Mouse (Mus musculus) hindbrain, embryonic 10.5 days (tissue): ENCODE data around the gene Zfp426. TPM values are rescaled to one million over a fixed set of nuclear protein-coding genes. Genes with fewer than 3 reads are reported as not detected.

ENCODE experiments used
- DNase-seq: peaks from one replicate; pipeline ENCODE4 v3.0.0-alpha.2; 2017; ENCODE audit warnings: low spot score
- H3K27ac ChIP-seq: fragments of 300-500 bp; sonication (generic); 2 replicates; pipeline ENCODE4 v1.5.1; 2016; ENCODE audit warnings: mild to moderate bottlenecking, moderate library complexity
- H3K27me3 ChIP-seq: fragments of 300-500 bp; sonication (generic); 2 replicates; pipeline ENCODE4 v1.6.1; 2016; ENCODE audit warnings: mild to moderate bottlenecking; ENCODE audit not compliant: poor library complexity, insufficient read depth, severe bottlenecking
- H3K36me3 ChIP-seq: fragments of 300-500 bp; sonication (generic); 2 replicates; pipeline ENCODE4 v1.6.1; 2016; ENCODE audit warnings: mild to moderate bottlenecking, moderate library complexity
- H3K4me1 ChIP-seq: fragments of 300-500 bp; sonication (generic); replicated peaks from 2 replicates; pipeline ENCODE4 v1.6.1; 2016; ENCODE audit warnings: mild to moderate bottlenecking
- H3K4me3 ChIP-seq: fragments of 300-500 bp; sonication (generic); 2 replicates; pipeline ENCODE4 v1.5.1; 2016; ENCODE audit warnings: mild to moderate bottlenecking, moderate library complexity
- H3K9me3 ChIP-seq: fragments of 300-500 bp; sonication (generic); 2 replicates; pipeline ENCODE4 v1.6.1; 2016; ENCODE audit warnings: mild to moderate bottlenecking, moderate library complexity
- WGBS: fragments of 180-500 bp; shearing (Covaris S2); methylation state at CpG from one replicate; pipeline ENCODE4 v1.1.7; 2016; 5-methylcytosine and 5-hydroxymethylcytosine counted together
- polyA plus RNA-seq: library from polyadenylated mRNA; unstranded; fragments of >200 nt; fragmentation: Nextera tagmentation; extraction: Ambion mirVana; gene quantifications from 2 replicates; pipeline ENCODE4 v1.2.1, GENCODE M21; 2016

Zfp426 gene
- polyA plus RNA-seq, 1 experiment from 2014 or later, result 24.0 TPM

DNA sequence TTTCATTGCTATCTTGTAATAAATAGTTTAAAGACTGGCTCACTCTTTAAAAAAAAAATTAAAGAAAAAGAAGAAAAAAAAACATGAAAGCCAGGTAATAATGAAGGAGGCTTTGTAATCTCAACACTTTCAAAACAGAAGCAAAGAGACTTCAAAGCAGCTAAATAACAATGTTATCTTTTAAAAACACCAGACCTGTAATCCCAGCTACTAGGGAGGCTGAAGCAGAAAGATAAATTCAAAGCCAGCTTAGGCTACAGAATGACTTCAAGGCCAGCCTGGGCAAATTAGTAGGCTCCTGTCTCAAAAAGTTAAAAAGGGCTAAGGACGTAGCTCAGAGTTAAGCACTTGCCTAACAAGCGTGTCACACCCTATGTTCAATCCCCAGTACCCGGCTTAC, 17.1 kb upstream of the Zfp426 start:
- Histone ChIP-seq H3K36me3 (peaks cover 96% of the 10 kb centered on the region), H3K9me3 (no peaks in the 10 kb centered on the region)
- no peak for DNase-seq

DNA sequence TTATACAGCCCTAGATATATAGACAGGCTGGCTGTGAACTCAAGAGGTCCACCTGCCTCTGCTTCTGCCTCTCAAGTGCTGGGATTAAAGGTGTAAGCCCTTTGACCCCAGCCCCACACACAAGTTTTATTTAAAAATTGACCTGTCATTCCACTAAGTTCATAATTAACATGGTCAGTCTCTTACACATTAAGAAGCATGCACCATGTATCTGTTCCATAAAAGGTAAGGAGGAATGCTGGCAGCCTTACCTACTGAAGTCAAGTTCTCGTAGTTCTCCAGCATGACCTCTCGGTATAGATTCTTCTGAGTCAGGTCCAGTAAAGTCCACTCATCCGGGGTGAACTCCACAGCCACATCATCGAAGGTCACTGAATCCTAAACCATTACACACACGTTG, 12.3 kb upstream of the Zfp426 start:
- no peak overlapping the region for H3K27ac ChIP-seq
- no peaks in the 10 kb centered on the region for H3K9me3 ChIP-seq
- no peak for DNase-seq
- H3K36me3 ChIP-seq, result peaks cover 96% of the 10 kb centered on the region
- H3K27me3 ChIP-seq, result no peaks in the 10 kb centered on the region
- WGBS, result 90% methylated on average over 5 of the region's 5 CpGs
- no peak overlapping the region for H3K4me3 ChIP-seq
- no peaks in the 10 kb centered on the region for H3K4me1 ChIP-seq

More for the DNA sequence above, 17.1 kb upstream of the Zfp426 start:
- Histone ChIP-seq H3K4me1 (peaks cover 5% of the 10 kb centered on the region; the same call in 1 of the 2 replicates), H3K27me3 (no peaks in the 10 kb centered on the region), H3K4me3 (no peak overlapping the region), H3K27ac (no peak overlapping the region)
- WGBS, result 84% methylated on average over 3 of the region's 3 CpGs

DNA sequence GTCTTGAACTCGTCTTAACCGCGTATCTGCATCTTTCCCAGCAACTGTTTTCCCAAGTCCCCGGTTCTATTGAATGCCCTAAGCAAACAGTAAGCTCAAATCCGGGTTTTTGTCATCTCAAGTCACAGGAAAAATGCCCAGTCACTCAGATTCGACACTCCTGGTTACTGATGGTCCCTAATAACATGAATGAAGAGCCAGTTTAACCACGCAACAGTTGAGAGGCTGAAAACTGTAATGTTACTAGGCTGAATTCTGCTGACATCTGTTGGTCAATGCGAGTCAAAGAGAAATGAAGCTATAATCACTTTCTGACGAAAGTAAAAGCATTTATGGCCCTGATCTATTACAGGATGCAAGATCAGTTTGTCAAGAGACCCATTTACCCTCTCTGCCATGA, 735 bp upstream of the Zfp426 start:
- Histone ChIP-seq H3K4me3 (peak overlapping the region; percentile 85), H3K36me3 (peaks cover 60% of the 10 kb centered on the region), H3K9me3 (no peaks in the 10 kb centered on the region), H3K27ac (peak overlapping the region; percentile 93), H3K27me3 (no peaks in the 10 kb centered on the region), H3K4me1 (peaks cover 27% of the 10 kb centered on the region)
- 10% methylated on average over 9 of the region's 9 CpGs for WGBS
- DNase-seq, result no peak

DNA sequence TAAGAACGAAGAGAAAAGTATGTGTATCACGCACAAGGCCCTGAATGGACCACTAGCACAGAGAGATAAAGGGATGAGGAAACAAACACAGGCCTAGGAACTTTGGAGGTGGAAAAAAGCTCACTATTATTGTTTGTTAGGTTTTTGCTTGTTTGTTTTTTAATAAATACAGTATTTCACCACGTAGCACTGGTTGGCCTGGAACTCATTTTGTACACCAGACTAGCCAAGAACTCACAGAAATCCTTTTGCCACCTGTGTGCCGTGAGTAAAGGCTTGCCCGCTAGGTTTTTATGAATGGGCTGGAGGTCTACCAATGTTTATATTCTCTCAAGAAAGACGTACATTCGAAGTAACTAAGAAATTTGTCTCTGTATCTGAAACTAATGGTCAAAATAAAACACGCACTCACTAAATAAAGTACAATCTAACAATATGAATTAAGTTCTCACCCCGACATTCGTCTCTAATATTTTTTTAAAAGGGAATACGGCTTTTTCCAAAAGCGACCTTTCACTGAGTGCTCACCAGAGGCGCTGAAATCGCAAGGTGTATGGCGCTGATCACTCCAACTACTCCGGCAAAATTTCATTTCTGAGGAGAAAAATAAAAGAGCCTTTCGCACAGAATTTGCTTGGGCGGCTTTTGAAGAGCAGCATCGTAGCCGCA, 554 bp downstream of the Zfp426 start:
- H3K27ac ChIP-seq, result peak overlapping the region; percentile 93
- H3K9me3 ChIP-seq, result no peaks in the 10 kb centered on the region
- 15% methylated on average over 20 of the region's 20 CpGs for WGBS
- peaks cover 56% of the 10 kb centered on the region for H3K36me3 ChIP-seq
- no peaks in the 10 kb centered on the region for H3K27me3 ChIP-seq
- DNase-seq, result no peak
- H3K4me1 ChIP-seq, result peaks cover 27% of the 10 kb centered on the region
- peak overlapping the region; percentile 85 for H3K4me3 ChIP-seq

DNA sequence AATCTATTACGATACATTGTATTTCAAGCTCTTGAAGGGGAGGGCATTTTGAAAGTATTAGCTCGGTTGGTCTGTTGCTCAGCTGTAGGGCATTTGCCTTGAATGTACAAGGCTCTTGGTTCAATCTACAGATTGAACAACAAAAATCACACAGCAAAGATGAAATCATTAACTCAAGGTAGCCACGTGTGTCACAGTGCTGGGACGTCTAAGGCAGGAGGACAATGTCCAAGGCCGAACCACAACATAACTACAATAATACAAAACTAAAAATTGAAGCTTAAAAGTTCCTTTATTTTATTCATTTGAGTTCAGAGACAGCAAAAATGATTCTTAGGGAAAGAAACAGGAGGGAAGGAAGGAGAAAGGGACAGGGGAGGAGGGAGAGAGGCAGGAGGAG, 3.0 kb downstream of the Zfp426 start:
- H3K4me3 ChIP-seq, result peak overlapping the region; percentile 16; the same call in 1 of the 2 replicates
- no peak overlapping the region for H3K27ac ChIP-seq
- WGBS, result 94% methylated on average over 5 of the region's 5 CpGs
- H3K36me3 ChIP-seq, result peaks cover 56% of the 10 kb centered on the region
- no peaks in the 10 kb centered on the region for H3K27me3 ChIP-seq
- no peak for DNase-seq
- no peaks in the 10 kb centered on the region for H3K9me3 ChIP-seq
- peaks cover 27% of the 10 kb centered on the region for H3K4me1 ChIP-seq

DNA sequence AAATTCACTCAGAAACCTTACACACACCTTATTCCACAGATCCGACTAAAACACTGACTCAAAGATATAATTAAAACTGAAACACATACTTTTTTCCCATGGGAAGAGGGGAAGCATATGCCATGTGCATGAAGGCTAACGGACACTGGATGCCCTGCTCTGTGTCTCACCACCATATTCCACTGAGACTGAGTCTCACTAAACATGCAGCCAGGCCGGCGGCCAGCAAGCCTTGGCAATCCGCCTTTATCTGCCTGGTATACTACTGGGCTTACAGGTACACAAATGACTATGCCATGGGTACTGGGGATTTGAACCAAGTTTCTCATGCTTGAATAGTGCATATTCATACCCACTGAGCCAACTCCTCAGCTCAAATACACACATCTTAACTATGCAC, 13.2 kb downstream of the Zfp426 start:
- no peak overlapping the region for H3K27ac ChIP-seq
- no peaks in the 10 kb centered on the region for H3K4me1 ChIP-seq
- no peak overlapping the region for H3K4me3 ChIP-seq
- WGBS, result 93% methylated on average over 5 of the region's 5 CpGs
- no peak for DNase-seq
- H3K9me3 ChIP-seq, result no peaks in the 10 kb centered on the region
- no peaks in the 10 kb centered on the region for H3K27me3 ChIP-seq
- peaks cover 97% of the 10 kb centered on the region for H3K36me3 ChIP-seq

DNA sequence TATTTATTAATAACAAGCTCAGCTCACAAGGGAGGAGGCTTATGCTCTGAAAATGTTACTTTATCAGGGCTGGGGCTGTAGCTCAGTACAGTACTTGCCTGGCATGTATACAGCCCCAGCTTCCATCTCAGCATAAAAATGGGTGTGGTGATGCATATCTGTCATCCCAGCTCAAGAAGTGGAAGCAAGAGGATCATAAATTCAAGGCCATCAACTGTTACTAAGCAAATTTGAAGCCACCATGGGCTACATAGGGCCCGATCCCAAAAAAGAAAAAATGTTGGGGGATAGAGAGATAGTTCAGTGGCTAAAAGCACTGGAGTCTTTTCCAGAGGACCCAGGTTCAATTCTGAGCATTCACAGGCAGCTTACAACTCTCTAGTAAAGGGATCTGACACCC, 15.9 kb downstream of the Zfp426 start:
- WGBS, result 90% methylated on average over 1 of the region's 1 CpGs
- Histone ChIP-seq H3K36me3 (peaks cover 98% of the 10 kb centered on the region), H3K27ac (no peak overlapping the region)

DNA sequence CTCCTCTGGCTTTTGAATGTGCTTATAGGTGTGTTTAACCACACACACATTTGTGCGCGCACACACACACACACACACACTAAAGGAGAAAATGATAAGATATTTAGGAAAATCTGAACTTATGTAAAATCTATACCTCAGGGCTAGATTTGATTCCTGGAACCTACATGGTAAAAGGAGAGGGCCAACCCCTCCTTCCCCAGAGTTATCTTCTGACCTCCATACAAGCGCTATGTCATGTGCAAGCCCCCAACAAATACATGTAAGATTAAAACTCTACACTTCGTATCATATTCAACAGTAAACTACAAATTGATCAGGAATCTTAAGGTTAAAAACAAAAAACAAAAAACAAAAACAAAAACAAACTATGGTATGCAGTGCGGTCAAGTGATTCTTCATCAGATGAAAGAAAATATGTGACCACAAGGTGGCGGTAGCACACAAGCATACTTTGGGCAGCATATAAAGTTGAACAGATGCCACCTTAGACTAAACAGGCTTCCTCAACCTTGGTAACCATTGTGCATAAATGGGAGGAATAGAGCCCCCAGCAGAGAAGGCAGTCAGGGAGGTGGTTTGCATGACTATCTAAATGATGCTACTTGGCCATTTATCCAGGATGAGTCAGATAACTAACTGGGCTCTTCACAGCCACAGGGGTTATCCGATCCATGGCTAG, 25.6 kb downstream of the Zfp426 start:
- Histone ChIP-seq H3K36me3 (peaks cover 37% of the 10 kb centered on the region), H3K4me1 (no peaks in the 10 kb centered on the region), H3K9me3 (peaks cover 20% of the 10 kb centered on the region), H3K4me3 (no peak overlapping the region), H3K27ac (no peak overlapping the region), H3K27me3 (no peaks in the 10 kb centered on the region)
- WGBS, result 56% methylated on average over 7 of the region's 7 CpGs
- peak; percentile 41 for DNase-seq

More for the DNA sequence above, 15.9 kb downstream of the Zfp426 start:
- no peak for DNase-seq
- Histone ChIP-seq H3K27me3 (no peaks in the 10 kb centered on the region), H3K4me3 (no peak overlapping the region), H3K4me1 (no peaks in the 10 kb centered on the region), H3K9me3 (no peaks in the 10 kb centered on the region)

DNA sequence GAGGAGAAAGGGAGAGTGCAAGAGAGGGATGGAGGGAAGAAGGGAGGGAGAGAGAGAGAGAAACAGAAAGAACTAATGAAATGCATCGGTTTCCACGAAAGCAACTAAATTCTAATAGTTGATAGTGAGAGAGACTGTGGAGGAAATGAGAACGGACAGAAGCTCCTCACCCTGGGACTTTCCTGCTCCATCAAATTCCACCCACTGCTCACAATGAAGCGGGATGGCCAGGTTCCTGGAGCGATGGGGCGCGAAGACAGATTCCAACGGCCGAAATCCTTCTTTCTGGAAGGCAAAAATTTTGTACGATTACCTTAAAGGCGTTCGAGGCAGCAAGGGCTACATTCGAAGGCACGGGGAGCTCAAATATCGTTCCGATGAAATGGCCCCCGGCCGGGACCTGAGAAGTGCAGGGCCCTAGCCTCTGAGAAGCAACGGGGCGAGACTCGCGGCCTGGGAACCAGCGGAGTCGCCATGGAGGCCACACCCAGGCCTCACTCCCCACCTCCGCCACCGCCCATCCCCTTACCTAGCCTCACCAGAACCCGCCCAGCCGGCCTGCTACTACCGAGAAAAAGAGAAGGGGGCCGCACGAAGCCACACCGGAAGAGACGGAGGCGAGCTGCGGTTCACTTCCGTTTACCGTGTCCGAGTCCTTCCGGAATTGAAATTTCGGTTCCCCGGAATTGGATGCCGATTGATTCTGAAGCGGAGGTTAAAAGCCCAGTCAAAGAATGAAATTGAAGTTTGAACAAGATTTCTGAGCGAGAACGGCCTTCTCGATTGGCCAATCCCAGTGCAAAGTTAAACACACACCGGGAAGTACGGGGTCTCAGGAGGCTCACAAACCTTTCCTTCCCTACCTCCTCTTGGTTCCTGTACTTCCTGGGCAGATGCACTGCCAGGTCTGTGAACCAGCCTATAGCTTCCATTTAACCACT, 32.9 kb downstream of the Zfp426 start, which contains the start of gene Zfp26:
Gene Zfp26, minus strand, starts transcription at position 786 of the 941 bp plus-strand sequence.
- Histone ChIP-seq H3K36me3 (peaks cover 36% of the 10 kb centered on the region), H3K4me3 (peak within 1 kb of the TSS; percentile 88), H3K27me3 (no peaks in the 10 kb centered on the region), H3K4me1 (peaks cover 16% of the 10 kb centered on the region), H3K9me3 (no peaks in the 10 kb centered on the region), H3K27ac (peak within 1 kb of the TSS; percentile 96)
- WGBS, result under 1% methylated on average over 48 of the region's 48 CpGs
- DNase-seq, result peak; percentile 82

DNA sequence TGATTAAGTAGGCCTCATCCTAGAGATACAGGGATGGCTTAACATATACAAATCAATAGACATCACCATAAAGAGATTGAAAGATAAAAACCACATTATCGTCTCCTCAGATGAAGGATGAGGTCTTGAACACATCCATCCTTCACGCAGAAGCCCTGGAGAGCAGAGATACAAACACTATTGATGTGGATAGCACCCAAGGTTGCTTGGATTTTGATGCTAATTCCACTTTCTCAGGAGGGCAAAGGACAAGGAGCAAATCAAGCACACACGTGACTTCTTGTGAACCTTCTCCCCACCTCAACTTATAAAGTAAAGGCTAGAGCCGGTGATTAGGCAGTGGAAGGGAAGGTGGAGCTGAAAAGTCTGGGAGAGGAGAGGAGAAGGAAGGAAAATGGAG, 38.9 kb downstream of the Zfp426 start:
- H3K9me3 ChIP-seq, result peaks cover 4% of the 10 kb centered on the region; the same call in 1 of the 2 replicates
- DNase-seq, result no peak
- H3K4me3 ChIP-seq, result no peak overlapping the region
- peaks cover 7% of the 10 kb centered on the region for H3K4me1 ChIP-seq
- H3K27me3 ChIP-seq, result no peaks in the 10 kb centered on the region
- WGBS, result 93% methylated on average over 4 of the region's 4 CpGs
- H3K27ac ChIP-seq, result no peak overlapping the region
- peaks cover 93% of the 10 kb centered on the region for H3K36me3 ChIP-seq

DNA sequence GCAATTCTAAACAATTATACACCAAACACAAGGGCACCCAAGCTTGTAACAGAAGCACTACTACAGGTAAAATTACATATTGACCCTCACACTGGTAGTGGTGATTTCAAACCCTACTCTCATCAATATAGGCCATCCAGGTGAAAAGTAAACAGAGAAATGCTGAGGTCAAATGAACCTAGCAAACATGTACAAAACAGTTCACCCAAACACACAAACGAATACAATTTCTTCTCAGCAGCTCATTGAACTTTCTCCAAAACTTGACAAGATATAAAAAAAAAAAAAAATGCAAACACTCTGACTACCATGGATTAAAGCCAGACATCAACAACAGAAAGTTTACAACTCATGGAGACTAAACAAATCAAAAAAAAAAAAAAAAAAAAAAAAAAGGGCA, 41.1 kb downstream of the Zfp426 start:
- no peak overlapping the region for H3K27ac ChIP-seq
- peaks cover 96% of the 10 kb centered on the region for H3K36me3 ChIP-seq

DNA sequence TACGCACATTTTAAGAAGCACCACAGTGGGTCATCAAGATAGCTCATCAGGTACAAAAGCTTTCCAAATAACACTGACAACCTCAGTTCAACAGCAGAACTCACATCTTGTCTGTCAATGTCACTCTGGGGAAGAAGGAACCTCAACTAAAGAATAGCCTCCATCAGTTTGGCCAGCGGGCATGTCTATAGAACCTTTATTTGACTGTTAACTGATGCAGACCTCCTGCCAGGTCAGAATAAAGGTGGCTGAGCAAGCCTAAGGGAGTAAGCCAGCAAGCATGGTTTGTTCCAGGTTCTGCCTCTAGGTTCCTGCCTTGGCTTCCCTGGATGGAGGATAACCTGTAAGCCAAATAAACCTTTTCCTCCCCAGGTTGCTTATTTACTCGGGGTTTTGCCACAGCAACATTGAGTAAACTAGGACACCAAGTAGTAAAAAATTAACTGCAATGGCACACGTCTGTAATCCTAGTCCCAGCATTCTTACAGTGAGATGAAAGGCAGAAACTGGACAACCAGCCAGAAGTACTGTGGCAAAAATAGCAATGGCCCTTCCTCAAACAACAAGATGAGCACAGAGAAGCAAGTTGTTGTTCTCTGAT, 49.3 kb downstream of the Zfp426 start:
- DNase-seq, result no peak
- peaks cover 97% of the 10 kb centered on the region for H3K36me3 ChIP-seq
- H3K4me3 ChIP-seq, result no peak overlapping the region
- peaks cover 10% of the 10 kb centered on the region for H3K9me3 ChIP-seq
- H3K27me3 ChIP-seq, result no peaks in the 10 kb centered on the region
- H3K27ac ChIP-seq, result no peak overlapping the region
- 88% methylated on average over 4 of the region's 4 CpGs for WGBS
- no peaks in the 10 kb centered on the region for H3K4me1 ChIP-seq

More for the DNA sequence above, 41.1 kb downstream of the Zfp426 start:
- WGBS, result 97% methylated on average over 1 of the region's 1 CpGs
- no peaks in the 10 kb centered on the region for H3K4me1 ChIP-seq
- no peaks in the 10 kb centered on the region for H3K27me3 ChIP-seq
- DNase-seq, result no peak
- no peak overlapping the region for H3K4me3 ChIP-seq
- H3K9me3 ChIP-seq, result peaks cover 4% of the 10 kb centered on the region; the same call in 1 of the 2 replicates
